Mouse (Mus musculus) liver, embryonic 16.5 days (tissue): ENCODE measurements at regions not wholly inside any gene's neighbourhood (a gene's known extent, or its start where the extent isn't known, plus 50 kb on each side); places are given as distances from the start of the nearest gene placed in this dataset.

Experiments used
- ATAC-seq: fragments of 200-750 bp; cut with Nextera tagmentation; 2 replicates; pipeline ENCODE4 v1.8.0; 2017; ENCODE audit warnings: low read depth, mild to moderate bottlenecking, moderate number of reproducible peaks, moderate library complexity
- H3K27ac ChIP-seq: fragments of 300-500 bp; sonication (generic); 2 replicates; pipeline ENCODE4 v1.5.1; 2014; ENCODE audit warnings: mild to moderate bottlenecking, low read length
- H3K27me3 ChIP-seq: fragments of 300-500 bp; sonication (generic); 2 replicates; pipeline ENCODE4 v1.6.1; 2014; ENCODE audit warnings: low read depth, low read length, mixed read lengths; ENCODE audit not compliant: control insufficient read depth, insufficient read depth
- H3K36me3 ChIP-seq: fragments of 300-500 bp; sonication (generic); 2 replicates; pipeline ENCODE4 v1.6.1; 2014; ENCODE audit warnings: mild to moderate bottlenecking; ENCODE audit not compliant: control insufficient read depth, insufficient read depth
- H3K4me1 ChIP-seq: fragments of 300-500 bp; sonication (generic); 2 replicates; pipeline ENCODE4 v1.6.1; 2014; ENCODE audit warnings: low read depth, low read length, mixed read lengths; ENCODE audit not compliant: control insufficient read depth
- H3K4me2 ChIP-seq: fragments of 300-500 bp; sonication (generic); 2 replicates; pipeline ENCODE4 v1.6.1; 2014; ENCODE audit warnings: low read depth, low read length, mixed read lengths
- H3K4me3 ChIP-seq: fragments of 300-500 bp; sonication (generic); 2 replicates; pipeline ENCODE4 v1.5.1; 2014; ENCODE audit warnings: low read depth, mild to moderate bottlenecking, low read length
- H3K9ac ChIP-seq: fragments of 300-500 bp; sonication (generic); 2 replicates; pipeline ENCODE4 v1.6.1; 2014; ENCODE audit warnings: low read depth, low read length
- H3K9me3 ChIP-seq: fragments of 300-500 bp; sonication (generic); replicated peaks from 2 replicates; pipeline ENCODE4 v1.6.1; 2016; ENCODE audit warnings: low read length; ENCODE audit not compliant: control insufficient read depth
- WGBS: fragments of 180-500 bp; shearing (Covaris S2); extraction: QIAGEN DNeasy Blood & Tissue Kit; methylation state at CpG from one replicate; pipeline ENCODE4 v1.1.7; 2014; ENCODE audit not compliant: insufficient replicate concordance; 5-methylcytosine and 5-hydroxymethylcytosine counted together

GRCm38 (mm10) chr16:44620536-44620935 is 61.8 kb upstream of the Boc start:
- Histone ChIP-seq H3K36me3 (no peaks in the 10 kb centered on the region), H3K4me2 (no peak overlapping the region), H3K9me3 (no peaks in the 10 kb centered on the region), H3K9ac (no peak overlapping the region), H3K4me1 (no peaks in the 10 kb centered on the region), H3K27me3 (no peaks in the 10 kb centered on the region), H3K4me3 (no peak overlapping the region), H3K27ac (no peak overlapping the region)
- no peak for ATAC-seq
- WGBS = 74% methylated on average over 2 of the region's 2 CpGs

GRCm38 (mm10) chr16:44619476-44620103 is 60.9 kb upstream of the Boc start:
- Histone ChIP-seq H3K4me1 (no peaks in the 10 kb centered on the region), H3K4me2 (no peak overlapping the region), H3K4me3 (no peak overlapping the region), H3K9ac (no peak overlapping the region), H3K27me3 (no peaks in the 10 kb centered on the region), H3K36me3 (no peaks in the 10 kb centered on the region), H3K27ac (no peak overlapping the region), H3K9me3 (no peaks in the 10 kb centered on the region)
- ATAC-seq = no peak
- 70% methylated on average over 4 of the region's 4 CpGs for WGBS

GRCm38 (mm10) chr16:44617041-44617440 is 58.3 kb upstream of the Boc start:
- WGBS = 71% methylated on average over 6 of the region's 6 CpGs
- H3K36me3 ChIP-seq = no peaks in the 10 kb centered on the region
- no peaks in the 10 kb centered on the region for H3K27me3 ChIP-seq
- H3K4me3 ChIP-seq = no peak overlapping the region
- H3K9me3 ChIP-seq = no peaks in the 10 kb centered on the region
- ATAC-seq = no peak
- H3K27ac ChIP-seq = no peak overlapping the region
- H3K9ac ChIP-seq = no peak overlapping the region
- no peak overlapping the region for H3K4me2 ChIP-seq
- H3K4me1 ChIP-seq = no peaks in the 10 kb centered on the region

- Histone ChIP-seq H3K9me3 (no peaks in the 10 kb centered on the region), H3K36me3 (no peaks in the 10 kb centered on the region), H3K9ac (no peak overlapping the region), H3K4me1 (no peaks in the 10 kb centered on the region), H3K4me2 (no peak overlapping the region), H3K27me3 (no peaks in the 10 kb centered on the region), H3K27ac (no peak overlapping the region), H3K4me3 (no peak overlapping the region)
- ATAC-seq = no peak
- 40% methylated on average over 5 of the region's 5 CpGs for WGBS
Observed at GRCm38 (mm10) chr16:44616376-44616775, 57.7 kb upstream of the Boc start.

- Histone ChIP-seq H3K4me1 (no peaks in the 10 kb centered on the region), H3K9ac (no peak overlapping the region), H3K4me2 (no peak overlapping the region), H3K27me3 (no peaks in the 10 kb centered on the region), H3K27ac (no peak overlapping the region), H3K9me3 (no peaks in the 10 kb centered on the region), H3K36me3 (no peaks in the 10 kb centered on the region), H3K4me3 (no peak overlapping the region)
- no peak for ATAC-seq
- WGBS = 66% methylated on average over 3 of the region's 3 CpGs
Observed at GRCm38 (mm10) chr16:44615878-44616206, 57.1 kb upstream of the Boc start.

GRCm38 (mm10) chr16:44615172-44615877 is 56.6 kb upstream of the Boc start:
- H3K27me3 ChIP-seq = no peaks in the 10 kb centered on the region
- H3K27ac ChIP-seq = no peak overlapping the region
- WGBS = 59% methylated on average over 9 of the region's 9 CpGs
- no peak overlapping the region for H3K9ac ChIP-seq
- no peaks in the 10 kb centered on the region for H3K9me3 ChIP-seq
- H3K4me1 ChIP-seq = no peaks in the 10 kb centered on the region
- no peak for ATAC-seq
- H3K4me3 ChIP-seq = no peak overlapping the region
- no peak overlapping the region for H3K4me2 ChIP-seq
- no peaks in the 10 kb centered on the region for H3K36me3 ChIP-seq

GRCm38 (mm10) chr16:44614235-44614634 is 55.5 kb upstream of the Boc start:
- H3K27me3 ChIP-seq = no peaks in the 10 kb centered on the region
- WGBS = 60% methylated on average over 5 of the region's 5 CpGs
- H3K9ac ChIP-seq = no peak overlapping the region
- no peak overlapping the region for H3K27ac ChIP-seq
- H3K9me3 ChIP-seq = no peaks in the 10 kb centered on the region
- no peak overlapping the region for H3K4me3 ChIP-seq
- no peaks in the 10 kb centered on the region for H3K4me1 ChIP-seq
- no peak for ATAC-seq
- H3K36me3 ChIP-seq = no peaks in the 10 kb centered on the region
- no peak overlapping the region for H3K4me2 ChIP-seq

- Histone ChIP-seq H3K4me3 (no peak overlapping the region), H3K27ac (no peak overlapping the region), H3K4me1 (no peaks in the 10 kb centered on the region), H3K9ac (no peak overlapping the region), H3K27me3 (no peaks in the 10 kb centered on the region), H3K4me2 (no peak overlapping the region), H3K36me3 (no peaks in the 10 kb centered on the region), H3K9me3 (no peaks in the 10 kb centered on the region)
- no peak for ATAC-seq
- WGBS = 69% methylated on average over 5 of the region's 5 CpGs
Observed at GRCm38 (mm10) chr16:44612676-44613075, 54.0 kb upstream of the Boc start.

GRCm38 (mm10) chr16:44611525-44611924 is 52.8 kb upstream of the Boc start:
- Histone ChIP-seq H3K27ac (no peak overlapping the region), H3K4me2 (no peak overlapping the region), H3K9ac (no peak overlapping the region), H3K4me3 (no peak overlapping the region), H3K4me1 (no peaks in the 10 kb centered on the region), H3K27me3 (no peaks in the 10 kb centered on the region), H3K36me3 (no peaks in the 10 kb centered on the region), H3K9me3 (no peaks in the 10 kb centered on the region)
- no peak for ATAC-seq
- 63% methylated on average over 6 of the region's 6 CpGs for WGBS
